Mouse (Mus musculus) thymus, postnatal 14 days (tissue): ENCODE data around the gene Herc4.
A peak's percentile ranks its signal among the peaks of the same experiment; 100 is the strongest.
"Not testable (repeated sequence)": the region's sequence is repeated elsewhere in the genome, so short reads cannot be mapped to it uniquely, and the experiment has no call there.

Experiments used
- DNase-seq: peaks from one replicate; pipeline ENCODE4 v3.0.0; 2021

Herc4 gene

DNA sequence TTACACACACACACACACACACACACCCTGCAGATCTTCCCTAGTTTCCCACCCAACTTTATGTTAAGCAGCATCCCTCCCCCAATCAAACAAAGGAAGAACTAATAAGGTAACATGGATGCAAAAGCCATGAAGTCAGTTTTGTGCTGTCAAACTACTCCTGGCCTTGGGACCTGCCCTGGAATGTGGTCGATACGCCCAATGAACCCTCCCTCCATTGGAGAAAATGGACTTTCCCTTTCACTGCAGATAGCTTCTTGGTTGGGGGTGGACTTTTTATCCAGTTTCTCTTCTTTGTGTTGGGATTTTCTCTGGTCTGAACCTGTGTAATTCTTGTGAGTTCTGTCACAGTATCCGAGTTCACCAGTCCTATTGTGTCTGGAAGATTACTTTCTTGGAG is 15.1 kb downstream of the Herc4 start:
- no peak for DNase-seq

DNA sequence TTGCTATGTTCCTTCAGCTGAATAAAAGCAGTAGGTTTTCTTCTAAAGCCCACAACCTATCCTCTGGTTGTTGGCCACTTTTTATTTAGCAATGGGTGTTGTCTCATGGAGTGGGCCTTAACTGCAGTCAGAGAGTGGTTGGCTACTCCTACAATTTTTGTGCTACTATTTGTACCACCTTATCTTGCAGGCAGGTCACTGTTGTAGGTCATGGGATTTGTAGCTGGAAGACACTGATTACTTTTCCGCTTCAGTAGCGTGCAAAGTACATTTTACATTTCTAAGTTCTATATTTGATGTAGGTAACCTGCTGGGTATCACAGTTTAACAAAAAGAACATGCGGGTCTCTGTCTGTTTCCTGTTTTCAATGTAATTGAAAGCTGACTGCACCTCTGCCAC is 15.7 kb downstream of the Herc4 start:
- no peak for DNase-seq

DNA sequence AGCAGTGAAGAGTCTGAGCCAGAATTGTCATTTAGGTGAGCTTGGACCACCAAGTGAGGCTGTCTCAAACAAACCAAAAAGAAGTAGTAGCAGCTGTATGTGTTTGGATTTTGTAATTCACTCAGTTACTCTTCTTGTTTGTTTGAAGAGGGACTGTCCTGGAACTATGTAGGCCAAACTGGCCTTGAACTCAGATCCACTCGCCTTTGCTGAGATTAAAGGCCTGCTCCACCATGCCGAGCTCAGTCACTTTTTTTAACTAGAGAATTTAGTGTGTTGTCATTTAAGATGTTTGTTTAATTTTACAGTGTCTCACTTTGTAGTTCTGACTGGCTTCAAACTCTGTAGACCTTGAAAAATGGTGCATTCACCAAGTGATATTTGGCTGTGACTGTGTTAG is 24.3 kb downstream of the Herc4 start:
- no peak for DNase-seq

DNA sequence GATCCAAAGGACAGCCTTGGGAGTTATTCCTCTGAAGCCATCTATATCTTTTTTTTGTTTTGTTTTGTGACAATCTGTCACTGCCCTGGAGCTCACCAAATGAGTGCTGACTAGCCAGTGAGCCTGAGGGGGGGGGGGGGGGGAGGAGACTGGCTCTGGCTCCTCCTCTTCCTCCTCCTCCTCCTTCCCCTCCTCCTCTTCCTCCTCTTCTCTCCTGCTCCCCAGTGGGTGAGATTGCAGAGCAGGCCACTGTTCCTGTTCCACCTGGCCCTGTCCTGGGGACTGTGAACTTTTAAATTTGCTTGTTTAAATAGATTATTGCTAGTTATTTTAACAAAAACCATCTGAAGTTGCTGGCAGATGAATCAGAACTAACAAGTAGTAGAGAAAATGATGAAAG is 28.8 kb downstream of the Herc4 start:
- no peak for DNase-seq

DNA sequence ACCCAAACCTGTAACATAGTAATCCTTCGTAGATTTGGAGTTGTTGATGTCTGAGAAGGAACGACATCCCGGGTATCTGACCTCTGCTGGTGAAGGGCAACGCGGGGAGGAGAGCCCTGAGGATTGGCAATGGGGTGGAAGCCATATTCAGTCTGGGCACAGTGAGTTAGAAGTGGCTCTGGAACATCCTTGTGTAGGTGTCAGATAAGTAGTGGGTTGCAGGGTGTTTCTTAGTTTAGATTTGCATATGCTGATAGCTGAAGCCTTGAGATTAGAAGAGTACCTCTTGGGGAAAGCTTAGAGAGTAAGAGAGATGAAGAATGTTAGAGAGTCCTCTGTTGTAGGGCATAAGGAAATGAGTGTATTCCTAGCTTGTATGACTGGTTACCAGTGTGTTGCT is 29.3 kb downstream of the Herc4 start:
- DNase-seq = no peak

DNA sequence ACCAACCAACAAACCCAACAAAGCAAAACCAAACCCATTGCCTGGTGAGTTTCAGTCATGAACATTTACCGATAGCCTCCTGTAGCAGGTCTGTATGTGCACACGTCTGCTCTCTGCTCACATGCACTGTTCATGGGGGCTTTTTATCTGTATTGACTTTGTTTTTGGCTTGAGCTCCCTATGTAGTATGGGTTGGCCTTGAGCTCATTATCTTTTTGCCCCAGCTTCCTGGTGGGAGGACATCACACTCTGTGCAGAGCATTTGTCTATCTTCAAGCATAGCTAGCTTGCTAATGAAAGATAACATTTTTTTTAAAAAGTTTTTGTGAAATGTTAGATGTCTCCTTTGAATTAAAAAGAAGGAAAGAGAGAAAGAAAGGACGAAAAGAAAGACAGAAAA is 33.4 kb downstream of the Herc4 start:
- DNase-seq = no peak

DNA sequence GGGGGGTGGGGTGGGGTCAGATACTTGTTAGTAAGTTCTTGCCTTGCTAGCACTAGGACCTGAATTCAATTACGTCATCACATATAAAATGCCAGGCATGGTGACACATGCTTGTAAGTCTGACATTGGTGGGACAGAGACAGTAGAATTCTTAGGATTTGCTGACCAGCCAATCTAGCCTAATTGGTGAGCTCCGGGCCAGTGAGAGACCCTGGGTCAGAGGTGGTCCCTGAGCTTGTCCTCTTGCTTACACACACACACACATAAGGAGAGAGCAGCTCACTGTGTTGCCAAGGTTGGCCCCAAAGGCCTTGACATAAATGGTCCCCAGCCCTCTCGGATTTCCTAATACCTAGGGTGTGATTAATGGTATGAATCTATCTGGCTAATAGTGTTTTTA is 36.2 kb downstream of the Herc4 start:
- no peak for DNase-seq

DNA sequence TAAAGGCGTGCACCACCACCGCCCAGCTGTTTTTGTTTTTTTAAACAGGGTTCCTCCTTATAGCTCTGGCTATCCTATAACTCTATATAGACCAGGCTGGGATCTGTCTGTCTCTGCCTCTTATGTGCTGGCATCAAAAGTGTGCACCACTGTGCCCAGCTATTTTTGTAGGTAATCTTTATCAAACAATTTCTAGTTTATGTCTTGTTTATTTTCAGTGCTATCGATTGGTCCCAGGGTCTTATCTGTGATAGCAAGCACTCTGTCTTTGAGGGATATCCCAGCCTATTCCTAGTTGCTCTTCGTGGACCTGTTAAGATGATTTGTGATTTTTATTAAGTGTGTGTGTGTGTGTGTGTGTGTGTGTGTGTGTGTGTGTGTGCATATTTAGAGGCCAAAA is 38.8 kb downstream of the Herc4 start:
- no peak for DNase-seq

DNA sequence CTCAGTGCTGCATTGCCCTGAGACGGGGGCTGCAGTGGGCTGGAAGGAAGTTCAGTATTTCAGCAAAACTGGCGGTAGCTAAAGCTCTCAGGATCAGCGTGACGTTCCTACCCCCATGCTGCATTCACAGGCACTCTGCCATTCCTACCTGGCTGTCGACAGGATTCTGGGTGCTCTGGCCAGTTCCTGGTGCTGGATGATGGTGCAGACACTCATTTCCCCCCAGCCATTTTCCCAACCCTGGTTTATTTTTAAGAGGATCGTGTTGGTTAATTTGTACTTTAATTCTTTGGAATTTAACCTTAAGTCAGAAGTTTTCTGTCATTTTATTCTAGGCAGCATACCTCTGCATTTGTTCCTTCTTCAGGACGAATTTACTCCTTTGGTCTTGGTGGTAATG is 39.2 kb downstream of the Herc4 start:
- DNase-seq = no peak

DNA sequence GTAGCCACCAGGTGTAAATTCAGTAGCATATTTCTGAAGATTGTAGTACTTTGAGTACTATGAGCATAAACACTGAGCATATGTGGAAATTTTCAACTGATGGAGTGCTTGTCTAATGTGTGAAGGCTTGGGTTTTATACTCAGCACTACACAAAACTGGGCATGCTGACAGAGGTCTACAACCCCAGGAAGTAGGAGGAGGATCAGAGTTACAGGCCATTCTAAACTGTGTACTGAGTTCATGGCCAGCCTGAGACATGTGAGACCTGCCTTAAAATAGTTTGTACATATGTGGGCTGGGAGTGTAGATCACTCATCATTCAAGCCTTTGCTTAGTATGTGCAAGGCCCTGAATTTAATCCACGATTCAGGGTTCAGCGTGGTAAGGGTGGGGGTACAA is 58.7 kb downstream of the Herc4 start:
- no peak for DNase-seq

DNA sequence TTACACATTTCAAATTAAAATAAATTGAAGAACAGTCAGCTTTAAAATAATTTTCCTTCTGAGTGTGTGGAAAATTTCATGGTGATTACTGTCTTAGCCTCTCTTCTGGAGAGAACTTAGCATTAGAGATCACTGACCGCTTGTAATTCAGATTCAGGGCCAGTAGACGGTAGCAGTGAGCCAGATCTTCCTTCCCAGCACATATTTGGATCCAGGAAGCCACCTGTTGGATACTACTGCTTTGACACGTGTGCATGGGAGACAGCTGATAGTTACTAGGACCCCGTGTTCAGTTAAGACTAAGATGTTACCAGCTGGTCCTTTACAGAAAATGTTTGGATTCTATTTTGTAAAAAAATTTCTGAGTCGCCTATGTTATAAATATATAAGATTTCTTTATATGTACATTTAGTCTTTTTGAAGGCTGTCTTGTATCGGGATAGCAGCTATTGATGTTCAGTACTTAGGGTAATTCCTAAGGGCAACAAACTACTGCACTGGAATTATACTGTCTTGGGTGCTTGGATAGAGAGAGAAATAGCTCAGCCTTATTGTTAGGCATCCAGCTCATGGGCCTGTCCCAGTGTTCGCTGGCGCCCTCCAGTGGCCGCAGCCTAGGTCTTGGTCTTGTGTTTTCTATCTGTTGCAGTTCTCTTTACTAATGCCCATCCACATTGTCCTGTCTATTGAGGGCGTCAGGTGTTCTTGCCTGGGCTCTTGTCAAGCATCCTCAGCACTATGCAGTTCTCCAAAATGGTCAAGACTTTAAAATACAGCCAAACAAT is 65.2 kb downstream of the Herc4 start:
- peak; percentile 84 for DNase-seq

DNA sequence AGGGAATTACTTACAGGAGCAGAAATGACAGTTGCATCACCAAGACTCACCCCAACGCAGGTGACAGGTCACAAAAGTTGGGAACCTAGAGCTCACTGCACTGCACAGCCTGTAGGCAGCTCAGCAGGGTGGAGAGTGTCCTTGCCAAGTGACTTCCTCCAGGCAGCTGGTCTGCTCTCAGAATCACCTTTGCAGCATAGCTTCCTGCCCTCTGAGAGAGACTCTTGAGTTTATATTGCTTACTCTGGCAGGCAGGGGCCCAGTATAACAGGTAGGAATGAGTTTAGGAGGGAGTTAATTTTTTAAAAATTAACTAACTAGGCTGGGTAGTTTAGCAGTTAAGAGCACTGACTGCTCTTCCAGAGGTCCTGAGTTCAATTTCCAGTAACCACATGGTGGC is 70.1 kb downstream of the Herc4 start:
- no peak for DNase-seq

DNA sequence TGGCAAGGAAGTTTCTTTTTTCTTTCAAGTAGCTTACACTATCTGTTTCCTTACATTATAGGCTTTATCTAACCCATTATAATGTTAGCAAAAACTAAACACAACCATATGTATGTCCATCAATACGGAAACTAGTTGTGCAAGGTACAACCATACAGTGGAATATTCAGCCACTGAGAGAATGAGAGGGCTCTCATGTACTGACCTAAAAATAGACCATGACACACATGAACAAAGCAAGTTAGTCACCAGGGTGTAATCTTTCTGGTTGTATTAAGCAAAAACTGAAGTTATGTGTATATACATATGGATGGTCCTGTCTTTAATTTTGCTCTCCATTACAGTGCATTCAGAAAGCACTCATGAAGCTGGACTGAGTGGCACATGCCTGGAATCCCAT is 83.5 kb downstream of the Herc4 start:
- DNase-seq = no peak

DNA sequence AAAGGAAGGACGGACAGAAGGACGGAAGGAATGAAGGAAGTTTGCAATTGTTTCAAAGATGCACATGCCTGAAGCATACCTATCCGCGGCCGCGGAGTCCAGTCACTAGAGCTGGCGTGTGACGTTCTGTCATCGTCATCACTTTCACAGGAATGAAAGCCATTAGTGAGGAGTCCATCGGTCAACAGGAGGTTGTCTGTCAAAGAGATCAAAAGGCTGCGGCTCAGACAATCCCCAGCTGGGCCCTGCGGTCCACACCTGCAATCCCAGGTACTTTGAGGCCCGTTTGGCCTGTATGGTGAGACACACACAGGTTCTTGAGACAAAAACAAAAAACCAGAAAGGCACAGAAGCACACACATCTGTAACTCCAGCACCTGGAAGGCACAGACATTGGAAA is 93.3 kb downstream of the Herc4 start:
- DNase-seq = no peak

DNA sequence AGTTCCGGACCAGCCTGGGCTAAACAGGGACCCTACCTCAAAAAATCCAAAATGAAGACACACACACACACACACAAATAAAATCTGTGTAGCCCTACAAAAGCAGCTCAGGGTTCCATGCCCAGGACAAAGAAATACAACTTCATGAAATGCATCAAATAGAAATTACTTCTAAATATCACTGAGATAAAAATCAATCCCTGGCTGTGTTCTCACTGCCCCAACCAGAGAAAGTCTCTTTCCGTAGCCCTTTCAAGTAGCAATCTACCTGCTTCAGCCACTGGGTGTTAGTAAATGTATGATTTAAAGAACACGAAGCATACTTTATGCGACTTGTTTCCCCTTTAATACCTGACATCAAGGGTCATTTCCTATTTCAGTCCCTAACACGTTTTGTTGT is 93.7 kb downstream of the Herc4 start:
- no peak for DNase-seq

DNA sequence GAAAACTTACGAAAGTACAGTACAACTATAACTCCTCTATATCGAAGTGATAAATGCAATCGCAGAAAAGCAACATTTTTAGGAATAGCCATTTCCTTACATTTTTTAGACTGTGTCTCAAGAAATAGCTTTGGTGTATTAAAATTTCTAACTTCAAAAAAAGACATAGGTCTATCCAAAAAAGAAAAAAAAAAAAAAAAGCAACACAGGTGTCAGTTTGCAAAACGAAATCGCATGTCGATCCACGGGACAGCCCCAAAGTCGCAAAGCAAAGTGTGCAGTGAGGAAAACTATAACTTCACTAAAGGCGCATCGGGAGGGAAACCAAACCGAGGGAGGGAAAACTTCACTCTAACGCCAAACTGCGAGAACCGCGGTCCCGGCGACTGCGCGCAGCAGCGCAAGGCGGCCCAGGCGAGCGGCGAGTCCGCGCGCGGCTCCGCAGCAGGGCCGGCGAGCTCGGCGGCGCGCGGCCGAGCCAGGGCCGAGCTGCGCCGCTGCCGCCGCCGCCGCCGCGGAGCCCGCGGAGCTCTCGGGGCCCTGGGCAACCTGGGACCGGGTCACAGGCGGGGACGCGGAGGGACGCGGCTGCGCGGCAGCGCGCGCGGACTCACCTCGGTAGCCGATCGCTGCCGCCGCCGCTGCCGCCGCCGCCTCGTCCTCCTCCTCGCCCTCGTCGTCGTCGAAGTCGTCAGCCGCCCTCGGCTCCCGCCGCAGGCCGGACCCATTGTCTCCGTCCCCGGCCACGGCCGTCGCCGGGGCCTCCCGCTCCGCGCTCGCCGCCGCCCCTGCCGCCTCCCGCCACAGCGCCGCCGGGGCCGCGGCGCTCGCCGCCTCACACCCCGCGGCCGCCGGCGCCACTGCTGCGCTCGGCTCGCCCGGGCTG is 94.6 kb downstream of the Herc4 start:
- peak; percentile 70 for DNase-seq

DNA sequence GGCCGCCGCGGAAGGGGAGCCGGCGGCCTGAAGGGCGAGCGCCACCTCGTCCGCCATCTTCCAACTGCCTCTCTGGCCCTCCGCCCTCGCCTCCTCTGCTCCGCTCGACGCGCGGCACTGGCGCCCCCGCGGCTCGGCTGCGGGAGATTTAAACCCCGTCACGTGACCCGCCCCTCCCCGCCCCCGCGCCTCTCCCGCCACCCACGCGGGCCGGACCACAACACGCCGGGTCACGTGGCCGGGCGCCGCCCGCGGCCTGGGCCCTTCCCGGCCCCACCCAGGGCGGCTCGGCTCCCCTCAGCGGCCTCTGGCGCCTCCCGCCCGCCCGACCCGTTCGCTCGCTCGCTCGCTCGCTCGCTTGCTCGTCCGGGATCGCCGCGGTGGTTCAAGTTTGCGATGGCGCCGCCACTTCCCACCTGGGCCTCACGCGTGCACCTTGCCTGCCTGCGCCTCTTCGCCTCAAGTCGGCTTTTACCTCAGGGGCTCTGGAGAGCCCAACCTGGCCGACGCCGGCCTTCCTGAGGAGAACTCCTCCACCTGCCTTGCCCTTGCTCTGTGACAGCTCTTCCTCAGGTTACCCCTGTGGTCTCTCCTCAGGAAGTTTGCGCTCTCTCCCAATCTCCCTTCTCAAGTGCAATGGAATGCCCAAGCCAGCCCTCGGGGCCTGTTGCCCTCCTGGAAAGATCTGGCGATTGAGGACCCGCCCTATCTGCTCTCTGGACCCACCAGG is 95.5 kb downstream of the Herc4 start:
- peak; percentile 91 for DNase-seq

DNA sequence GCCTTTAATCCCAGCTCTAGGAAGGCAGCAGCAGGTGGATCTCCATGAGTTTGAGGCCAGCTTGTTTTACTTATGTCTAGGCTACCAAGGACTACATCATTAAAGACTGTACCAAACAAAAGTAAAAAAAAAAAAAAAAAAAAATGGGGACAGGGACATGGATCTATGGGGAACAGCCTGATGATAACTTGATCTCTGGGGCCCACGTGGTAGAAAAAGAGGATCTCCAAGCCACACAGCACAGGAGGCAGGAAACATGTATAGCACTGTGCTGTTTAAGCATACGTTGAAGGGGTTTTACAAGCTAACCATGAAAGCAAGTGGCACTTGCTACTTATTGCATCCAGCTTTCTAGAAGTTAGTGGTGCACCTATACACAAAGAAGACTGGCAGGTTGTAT is 97.7 kb downstream of the Herc4 start:
- no peak for DNase-seq

DNA sequence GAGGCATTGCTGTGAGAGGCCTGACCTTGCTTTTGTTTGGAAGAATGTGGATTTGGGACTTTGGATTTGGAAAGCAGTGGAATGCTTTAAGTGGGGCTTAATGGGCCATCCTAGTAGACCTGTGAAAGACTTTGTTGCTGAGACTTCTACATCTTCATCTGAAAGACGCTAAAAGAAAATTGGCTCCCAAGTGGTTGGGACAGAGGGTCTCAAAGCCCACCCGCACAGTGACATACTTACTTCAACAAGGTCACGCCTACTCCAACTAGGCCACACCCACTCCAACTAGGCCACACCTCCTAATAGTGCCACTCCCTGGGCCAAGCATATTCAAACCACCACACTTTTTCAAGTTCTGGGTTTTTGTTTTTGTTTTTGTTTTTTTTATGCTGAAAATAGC is 101.1 kb downstream of the Herc4 start:
- DNase-seq = no peak

DNA sequence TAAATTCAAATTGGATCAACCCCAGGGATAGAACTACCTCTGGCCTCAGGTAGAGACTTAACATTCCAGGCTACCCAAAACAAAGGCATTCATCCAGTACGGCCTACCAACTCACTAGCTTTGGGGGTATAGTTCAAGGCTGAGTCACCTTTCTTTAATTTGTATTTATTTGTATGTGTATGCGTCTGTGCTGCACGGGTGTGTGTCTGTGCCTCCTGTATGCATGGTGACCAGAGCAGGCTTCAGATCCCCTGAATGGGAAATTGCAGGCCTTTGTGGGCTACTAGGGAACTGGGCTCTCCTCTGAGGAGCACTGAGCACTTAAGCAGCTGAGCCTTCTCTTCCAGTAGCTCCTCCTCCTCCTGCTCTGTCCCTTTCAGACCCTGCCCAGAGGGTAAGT is 104.7 kb downstream of the Herc4 start:
- no peak for DNase-seq

DNA sequence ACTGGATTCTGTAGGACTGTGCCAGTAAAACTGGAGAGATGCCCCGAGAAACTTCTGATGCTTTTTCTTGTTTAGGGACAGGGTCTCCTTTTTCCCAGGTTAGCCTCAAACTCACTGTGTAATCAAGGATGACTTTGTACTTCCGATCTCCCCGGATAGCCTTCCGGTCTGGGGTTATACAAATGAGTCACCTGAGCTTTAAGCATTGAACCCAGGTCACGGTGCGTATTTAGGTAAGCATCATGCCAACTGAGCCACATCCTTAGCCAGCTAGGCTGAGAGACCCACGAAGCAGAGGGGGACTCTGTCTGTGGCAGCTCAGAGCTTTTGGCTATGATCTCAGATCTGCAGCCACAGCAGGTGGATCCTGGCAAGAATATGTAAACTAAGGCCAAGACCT is 107.1 kb downstream of the Herc4 start:
- no peak for DNase-seq

DNA sequence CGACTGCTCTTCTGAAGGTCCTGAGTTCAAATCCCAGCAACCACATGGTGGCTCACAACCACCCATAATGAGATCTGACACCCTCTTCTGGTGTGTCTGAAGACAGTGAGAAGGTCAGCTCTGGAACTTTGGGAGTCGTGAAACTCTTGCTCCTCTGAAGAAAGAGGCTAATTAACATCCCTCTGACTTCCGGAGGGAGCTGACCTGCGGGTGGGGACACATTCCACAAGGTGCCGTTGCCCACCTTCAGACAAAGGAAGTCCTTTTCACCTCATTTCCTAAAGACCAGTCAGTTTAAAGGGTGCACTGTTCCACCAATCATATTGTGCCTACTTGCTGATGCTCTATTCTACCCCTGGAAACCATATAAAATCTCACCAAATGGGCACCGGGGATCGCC is 107.5 kb downstream of the Herc4 start:
- not testable (repeated sequence) for DNase-seq

DNA sequence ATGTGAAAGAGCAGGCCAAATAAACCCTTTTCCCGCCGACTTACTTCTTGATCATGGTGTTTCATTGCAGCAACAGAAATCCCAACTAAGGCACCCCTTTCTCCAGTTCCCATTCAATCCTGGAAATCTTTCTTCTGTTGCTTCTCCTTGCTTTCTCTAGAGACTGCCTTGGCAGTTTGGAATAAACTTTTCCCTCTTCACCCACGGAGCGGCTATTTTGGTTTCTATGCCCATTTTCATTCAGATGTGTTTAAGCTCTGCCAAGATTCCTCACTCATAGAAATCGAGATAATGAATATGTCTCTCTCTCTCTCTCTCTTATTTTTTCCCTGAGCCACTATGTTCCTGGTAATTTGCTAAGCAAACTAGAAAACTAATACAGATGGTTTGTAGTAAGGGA is 108.5 kb downstream of the Herc4 start:
- DNase-seq = no peak

DNA sequence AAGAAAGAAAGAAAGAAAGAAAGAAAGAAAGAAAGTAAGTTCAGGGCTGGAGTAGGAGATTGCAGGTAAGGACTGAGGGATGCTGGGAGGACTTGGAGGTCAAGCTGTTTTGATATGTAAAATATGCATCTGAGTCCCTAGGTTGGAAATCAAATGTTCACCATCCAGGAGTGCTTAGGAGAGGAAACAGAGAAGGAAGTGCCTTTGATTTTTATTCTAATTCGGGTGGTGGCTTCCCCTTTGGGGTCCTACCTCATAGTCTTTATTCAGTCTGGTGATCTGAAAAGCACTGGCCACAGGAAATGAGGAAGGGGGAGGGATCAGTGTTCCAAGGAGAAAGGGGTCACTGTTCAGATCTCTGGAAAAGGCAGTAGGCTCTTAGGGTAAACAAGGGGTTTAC is 116.9 kb downstream of the Herc4 start:
- no peak for DNase-seq
